Mouse (Mus musculus) cerebellum, postnatal 14 days (tissue): ENCODE measurements around the gene Thap11.
A peak's percentile ranks its signal among the peaks of the same experiment; 100 is the strongest.

Experiments
- DNase-seq, 2 experiments: peaks; one replicate each; pipeline ENCODE4 v3.0.0; 2021; ENCODE audit warnings: mixed read lengths in 2 of 2

Gene Thap11

GRCm38 (mm10) chr8:105852146-105852729 is 2.7 kb upstream of the Thap11 start:
- DNase-seq: peak in 1 of 2 experiments; percentile 30

GRCm38 (mm10) chr8:105853178-105853577 is 1.8 kb upstream of the Thap11 start, which contains the start of gene Cenpt:
Cenpt (minus strand) TSS chr8:105853278.
- no peak for DNase-seq

GRCm38 (mm10) chr8:105854303-105854702 is 629 bp upstream of the Thap11 start:
- DNase-seq: peak in 1 of 2 experiments; percentile 29

- DNase-seq: peak; percentile 55 to 65
Observed at GRCm38 (mm10) chr8:105855248-105856167, 576 bp downstream of the Thap11 start.

GRCm38 (mm10) chr8:105856168-105856835 is 1.4 kb downstream of the Thap11 start:
- DNase-seq: no peak

- DNase-seq: no peak
Observed at GRCm38 (mm10) chr8:105858495-105858894, 3.6 kb downstream of the Thap11 start.

GRCm38 (mm10) chr8:105859314-105859713 is 4.4 kb downstream of the Thap11 start:
- no peak for DNase-seq

GRCm38 (mm10) chr8:105860143-105860981 is 5.4 kb downstream of the Thap11 start, which contains the start of gene Nutf2:
Nutf2 (plus strand) TSS chr8:105860580.
- peak; percentile 88 to 92 for DNase-seq

GRCm38 (mm10) chr8:105861951-105862350 is 7.0 kb downstream of the Thap11 start:
- peak; percentile 33 to 35 for DNase-seq

GRCm38 (mm10) chr8:105866364-105867029 is 11.6 kb downstream of the Thap11 start:
- no peak for DNase-seq

- peak; percentile 44 to 61 for DNase-seq
Observed at GRCm38 (mm10) chr8:105874301-105874700, 19.4 kb downstream of the Thap11 start.

GRCm38 (mm10) chr8:105880754-105881520 is 26.0 kb downstream of the Thap11 start, which contains the start of gene Edc4:
Edc4 (plus strand) TSS chr8:105880881.
- peak; percentile 91 to 94 for DNase-seq

GRCm38 (mm10) chr8:105889756-105890465 is 35.0 kb downstream of the Thap11 start:
- DNase-seq: peak; percentile 62 to 63

GRCm38 (mm10) chr8:105890870-105891269 is 35.9 kb downstream of the Thap11 start:
- DNase-seq: peak; percentile 50 to 54

GRCm38 (mm10) chr8:105892432-105892831 is 37.5 kb downstream of the Thap11 start:
- peak; percentile 44 to 51 for DNase-seq

- DNase-seq: peak; percentile 49 to 62
Observed at GRCm38 (mm10) chr8:105893339-105893738, 38.4 kb downstream of the Thap11 start, which contains the start of gene Nrn1l. Nrn1l (plus strand) TSS chr8:105893567.

GRCm38 (mm10) chr8:105897801-105898480 is 43.0 kb downstream of the Thap11 start:
- no peak for DNase-seq

GRCm38 (mm10) chr8:105900180-105900940 is 45.4 kb downstream of the Thap11 start, which contains the start of gene Pskh1:
Pskh1 (plus strand) TSS chr8:105900441.
- DNase-seq: peak; percentile 95 to 98
